Mouse (Mus musculus): ENCODE measurements around the gene Efnb3. TPM values are rescaled to one million over a fixed set of nuclear protein-coding genes. Genes with fewer than 3 reads are reported as not detected.

Gene Efnb3
- total and polyA plus RNA-seq, 3 experiments = 0.56 to 2.8 (median 1.1) TPM

GRCm38 (mm10) chr11:69516661-69517060 lies 43.3 kb downstream of the Efnb3 start:
- H3K4me3 ChIP-seq (replicated peaks in 1 of 3; ENCODE audit: low read depth in 2 of 3, low read length in 2 of 3, poor library complexity in 1 of 3) = no peak overlapping the region
- in situ Hi-C loops (cut with MboI; ENCODE audit: low pct_ligation_motif_present, low pct_unique_long_range_greater_than_20kb, low sequenced_read_pairs) = loop anchor here (5.0 kb wide), 1 partner anchor 259 kb away; no protein-coding TSS in a partner anchor
- no peak overlapping the region for H3K27ac ChIP-seq (ENCODE audit: insufficient read depth, low read depth)

GRCm38 (mm10) chr11:69516151-69516640 lies 43.8 kb downstream of the Efnb3 start:
- no peak overlapping the region for H3K4me3 ChIP-seq (replicated peaks in 1 of 3; ENCODE audit: low read depth in 2 of 3, low read length in 2 of 3, poor library complexity in 1 of 3)
- peaks cover 74% of the 10 kb centered on the region for H3K27me3 ChIP-seq (replicated peaks)
- 0 out of 4 replicates have a peak, but pooled peaks cover 0 to 2% of the 10 kb centered on the region in 2 experiments for H3K4me1 ChIP-seq (ENCODE audit: control insufficient read depth in 1 of 2, insufficient read depth in 2 of 2)
- TF ChIP-seq NELFE (IDR thresholded peaks at IDR 0.05; ENCODE audit: low read depth, low read length) (no peak), MAFK (IDR thresholded peaks at IDR 0.05; ENCODE audit: insufficient replicate concordance, low read length) (no peak)
- in situ Hi-C loops (cut with MboI; ENCODE audit: low pct_ligation_motif_present, low pct_unique_long_range_greater_than_20kb, low sequenced_read_pairs) (loop anchor here (5.0 kb wide), 1 partner anchor 259 kb away; no protein-coding TSS in a partner anchor), dilution Hi-C loops (cut with MboI; ENCODE audit: extremely low pct_ligation_motif_present, extremely low pct_unique_long_range_greater_than_20kb, low sequenced_read_pairs) (no loop called here)
- H3K27ac ChIP-seq (ENCODE audit: insufficient read depth, low read depth) = no peak overlapping the region
- H3K4me2 ChIP-seq (ENCODE audit: insufficient read depth, low read depth, poor library complexity, severe bottlenecking) = no peak overlapping the region
- H3K36me3 ChIP-seq (replicated peaks in 1 of 2; ENCODE audit: control insufficient read depth in 1 of 2, insufficient read depth in 1 of 2, low read length in 1 of 2) = no peaks in the 10 kb centered on the region
- H3K9ac ChIP-seq (ENCODE audit: insufficient read depth, low read depth) = no peak overlapping the region
- no peaks in the 10 kb centered on the region for H3K79me2 ChIP-seq (replicated peaks; ENCODE audit: control insufficient read depth, extremely low read depth, insufficient read depth, poor library complexity, severe bottlenecking)
- no peaks in the 10 kb centered on the region for H3K9me3 ChIP-seq (replicated peaks; ENCODE audit: low read length)
- no peak for DNase-seq (ENCODE audit: extremely low read depth)

More at GRCm38 (mm10) chr11:69516661-69517060, 43.3 kb downstream of the Efnb3 start:
- peaks cover 0 to 2% of the 10 kb centered on the region in 2 experiments; a peak in 1 of 4 replicates for H3K4me1 ChIP-seq (ENCODE audit: control insufficient read depth in 1 of 2, insufficient read depth in 2 of 2)
- H3K27me3 ChIP-seq (replicated peaks) = peaks cover 71% of the 10 kb centered on the region
- H3K4me2 ChIP-seq (ENCODE audit: insufficient read depth, low read depth, poor library complexity, severe bottlenecking) = no peak overlapping the region
- no peaks in the 10 kb centered on the region for H3K79me2 ChIP-seq (replicated peaks; ENCODE audit: control insufficient read depth, extremely low read depth, insufficient read depth, poor library complexity, severe bottlenecking)
- no peaks in the 10 kb centered on the region for H3K9me3 ChIP-seq (replicated peaks; ENCODE audit: low read length)
- dilution Hi-C loops (cut with MboI; ENCODE audit: extremely low pct_ligation_motif_present, extremely low pct_unique_long_range_greater_than_20kb, low sequenced_read_pairs) = no loop called here
- no peak for DNase-seq (ENCODE audit: extremely low read depth)
- no peaks in the 10 kb centered on the region for H3K36me3 ChIP-seq (replicated peaks in 1 of 2; ENCODE audit: control insufficient read depth in 1 of 2, insufficient read depth in 1 of 2, low read length in 1 of 2)
- H3K9ac ChIP-seq (ENCODE audit: insufficient read depth, low read depth) = no peak overlapping the region
- TF ChIP-seq UBTF (IDR thresholded peaks at IDR 0.05; ENCODE audit: low read depth, low read length) = no peak
- TF ChIP-seq IRF4 (IDR thresholded peaks at IDR 0.05; ENCODE audit: low read depth, low read length) = no peak
- no peak for TF ChIP-seq MXI1 (IDR thresholded peaks at IDR 0.05; ENCODE audit: low read depth, low read length)
- TF ChIP-seq E2F4 (IDR thresholded peaks at IDR 0.05; ENCODE audit: insufficient replicate concordance, low read depth, low read length) = no peak
- TF ChIP-seq ZKSCAN1 (IDR thresholded peaks at IDR 0.05; ENCODE audit: borderline replicate concordance, low read depth, low read length) = no peak
- no peak for TF ChIP-seq TBP (conservative IDR thresholded peaks at IDR 0.05; ENCODE audit: low read depth, low read length)
- TF ChIP-seq GABPA (IDR thresholded peaks at IDR 0.05; ENCODE audit: insufficient replicate concordance, low read depth, low read length) = no peak
- TF ChIP-seq TCF12 (IDR thresholded peaks at IDR 0.05; ENCODE audit: low read depth, low read length) = no peak
- TF ChIP-seq ETS1 (conservative IDR thresholded peaks at IDR 0.05; ENCODE audit: low read depth, low read length) = no peak
- TF ChIP-seq JUN (IDR thresholded peaks at IDR 0.05; ENCODE audit: insufficient read depth, low read depth, low read length) = no peak
- TF ChIP-seq NELFE (IDR thresholded peaks at IDR 0.05; ENCODE audit: low read depth, low read length) = no peak
- no peak for TF ChIP-seq CHD1 (IDR thresholded peaks at IDR 0.05; ENCODE audit: low read depth, low read length)
- TF ChIP-seq ZMIZ1 (IDR thresholded peaks at IDR 0.05; ENCODE audit: low read depth, low read length) = no peak
- no peak for TF ChIP-seq SMC3 (IDR thresholded peaks at IDR 0.05; ENCODE audit: low read depth, low read length)
- no peak for TF ChIP-seq SIN3A (IDR thresholded peaks at IDR 0.05; ENCODE audit: low read length)
- no peak for TF ChIP-seq EP300 (IDR thresholded peaks at IDR 0.05; ENCODE audit: low read length)
- no peak for TF ChIP-seq ELF1 (IDR thresholded peaks at IDR 0.05; ENCODE audit: low read depth, low read length)
